Mouse (Mus musculus) heart, adult 8-10 months (tissue): ENCODE data around the gene 1700013G24Rik. TPM values are rescaled to one million over a fixed set of nuclear protein-coding genes. Genes with fewer than 3 reads are reported as not detected.
"Not testable (repeated sequence)": the region's sequence is repeated elsewhere in the genome, so short reads cannot be mapped to it uniquely, and the experiment has no call there.

Experiments
- DNase-seq: peaks from one replicate; pipeline ENCODE4 v3.0.0; 2022; ENCODE audit warnings: low spot score
- total RNA-seq, 4 experiments: library from RNA; stranded (reverse); gene quantifications; 2 replicates each; pipeline ENCODE4 v1.2.4; 2022

The 1700013G24Rik gene
- not detected for total RNA-seq

DNA sequence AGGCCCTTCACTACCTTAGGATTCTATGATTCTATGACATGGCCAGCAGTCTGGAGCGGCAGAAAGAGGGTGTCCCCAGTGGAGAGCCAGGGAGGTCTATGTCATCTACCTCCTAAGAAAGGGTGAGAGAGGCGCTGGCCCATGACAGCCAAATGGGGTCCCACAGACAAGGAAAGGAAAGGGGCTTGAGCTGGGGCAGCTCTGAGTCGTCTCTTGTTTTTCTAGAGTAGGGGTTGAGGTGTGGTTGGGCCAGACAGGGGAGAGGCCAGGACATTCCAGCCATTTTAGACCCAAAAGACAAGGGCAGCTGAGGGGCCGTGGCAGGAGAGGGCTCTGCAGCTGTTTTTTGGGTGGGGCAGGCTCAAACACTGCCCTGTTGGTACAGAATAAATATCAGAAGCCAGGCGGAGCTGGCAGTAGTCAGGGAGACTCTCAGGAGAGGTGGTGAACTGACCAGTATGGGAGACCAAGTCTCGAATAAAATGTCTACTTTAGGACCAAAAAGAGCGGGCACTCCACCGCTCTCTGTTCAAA lies at the start of gene 1700013G24Rik:
TSS of gene 1700013G24Rik (plus strand) at position 51 of the 534 bp plus-strand sequence.
- no peak for DNase-seq

GRCm38 (mm10) chr4:137405571-137405970 lies 47.5 kb upstream of the 1700013G24Rik start:
- DNase-seq = no peak

DNA sequence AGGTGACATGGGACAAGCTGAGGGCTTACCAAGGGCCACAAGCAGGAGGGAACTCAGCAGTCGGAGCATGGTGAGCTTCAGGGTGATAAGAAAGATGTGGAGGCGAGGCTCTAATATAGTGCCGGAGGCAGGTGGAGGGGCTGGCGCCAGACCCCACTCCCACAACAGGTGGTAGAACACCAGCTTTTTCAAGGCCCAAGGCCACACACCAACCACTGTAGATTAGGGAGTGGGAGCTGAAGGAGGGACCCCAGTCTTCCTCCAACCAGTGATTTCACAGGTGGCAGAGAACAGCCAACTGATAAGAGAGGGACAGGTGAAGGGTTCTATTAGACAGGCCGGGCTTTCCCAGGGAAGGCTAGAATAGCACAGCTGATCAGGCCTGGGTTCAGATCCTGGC lies 43.4 kb upstream of the 1700013G24Rik start, which contains the start of gene Cela3a:
TSS of gene Cela3a (minus strand) at position 101 of the 400 bp plus-strand sequence.
- DNase-seq = no peak

- DNase-seq = not testable (repeated sequence)
These were observed 40.8 kb upstream of the 1700013G24Rik start for GRCm38 (mm10) chr4:137412185-137412709.

- DNase-seq = no peak
These were observed 38.1 kb upstream of the 1700013G24Rik start for GRCm38 (mm10) chr4:137414936-137415335.

DNA sequence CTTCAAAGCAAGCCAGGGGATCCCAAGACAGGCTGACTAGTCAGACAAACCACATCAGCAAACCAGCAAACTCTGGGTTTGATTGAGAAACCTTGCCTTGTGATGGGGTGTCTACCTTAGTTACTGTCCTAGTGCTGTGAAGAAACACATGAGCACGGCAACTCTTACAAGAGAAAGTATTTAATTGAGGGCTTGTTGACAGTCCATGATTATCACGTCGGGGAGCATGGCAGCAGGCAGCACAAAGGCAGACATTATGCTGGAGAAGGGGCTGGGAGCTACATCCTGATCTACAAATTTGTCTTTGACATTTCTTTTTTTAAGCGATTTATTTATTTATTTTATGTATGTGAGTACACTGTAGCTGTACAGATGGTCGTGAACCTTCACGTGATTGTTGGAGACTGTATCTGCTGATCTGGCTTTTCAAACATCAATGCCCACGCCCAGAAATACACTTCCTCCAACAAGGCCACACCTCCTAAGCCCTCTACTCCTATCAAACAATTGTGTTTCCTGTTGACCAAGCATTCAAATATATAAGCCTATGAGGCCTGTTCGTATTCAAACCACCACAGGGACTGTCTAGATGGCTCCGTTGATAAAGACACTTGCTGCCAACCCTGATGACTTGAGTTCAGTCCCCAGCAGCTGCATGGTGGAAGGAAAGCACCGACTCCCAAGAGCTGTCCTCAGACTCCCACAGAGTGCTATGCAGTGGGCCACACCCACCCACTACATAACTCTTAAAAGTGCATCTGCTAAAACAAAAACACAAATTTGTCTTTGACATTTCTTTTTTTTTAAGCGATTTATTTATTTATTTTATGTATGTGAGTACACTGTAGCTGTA lies 35.1 kb upstream of the 1700013G24Rik start:
- no peak for DNase-seq

GRCm38 (mm10) chr4:137430502-137430901 lies 22.6 kb upstream of the 1700013G24Rik start, which contains the start of gene Cela3b:
Gene Cela3b, minus strand, starts transcription at chr4:137430540.
- DNase-seq = no peak

DNA sequence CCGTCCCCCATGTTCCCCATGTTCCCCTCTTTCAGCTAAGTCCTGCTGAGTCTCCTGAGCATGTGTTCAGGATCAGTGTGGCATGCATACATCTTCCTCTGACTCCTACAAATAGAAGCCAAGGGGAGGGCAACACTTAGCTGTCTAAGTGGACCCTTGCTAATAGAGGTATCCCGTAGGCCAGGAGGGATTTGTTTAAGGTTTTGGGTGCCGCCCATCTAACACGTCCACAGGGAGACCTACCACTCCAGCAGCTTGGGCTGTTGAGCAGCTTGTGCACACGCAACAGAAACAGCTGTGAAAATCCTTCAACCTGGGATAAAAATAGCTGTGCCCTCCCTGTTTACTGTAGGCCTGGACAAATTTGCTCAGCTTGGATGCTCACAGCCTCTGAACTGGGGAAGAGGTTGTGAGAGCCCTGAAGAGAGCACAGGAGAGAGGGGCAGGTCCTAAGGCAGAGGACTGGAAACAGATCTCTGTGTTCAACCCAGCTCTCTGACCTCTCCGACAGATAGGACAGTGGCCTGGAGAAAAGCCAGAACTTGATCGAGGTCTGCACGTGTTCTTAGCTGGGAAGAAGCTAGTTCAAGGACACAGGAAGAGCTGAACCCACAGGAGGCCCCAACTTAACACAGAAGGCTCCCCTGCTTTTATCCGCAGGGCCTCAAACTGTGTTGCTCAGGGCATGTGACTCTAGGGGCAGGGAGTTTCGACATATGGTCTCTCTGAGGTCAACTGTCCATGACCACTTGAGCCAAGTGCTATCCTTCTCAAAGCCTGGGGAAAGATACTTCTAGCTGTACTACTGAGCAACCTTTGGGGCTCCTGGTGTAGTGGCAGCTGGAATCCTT lies 20.2 kb upstream of the 1700013G24Rik start:
- DNase-seq = not testable (repeated sequence)

- DNase-seq = no peak
These were observed 16.0 kb upstream of the 1700013G24Rik start for GRCm38 (mm10) chr4:137436979-137437669.

DNA sequence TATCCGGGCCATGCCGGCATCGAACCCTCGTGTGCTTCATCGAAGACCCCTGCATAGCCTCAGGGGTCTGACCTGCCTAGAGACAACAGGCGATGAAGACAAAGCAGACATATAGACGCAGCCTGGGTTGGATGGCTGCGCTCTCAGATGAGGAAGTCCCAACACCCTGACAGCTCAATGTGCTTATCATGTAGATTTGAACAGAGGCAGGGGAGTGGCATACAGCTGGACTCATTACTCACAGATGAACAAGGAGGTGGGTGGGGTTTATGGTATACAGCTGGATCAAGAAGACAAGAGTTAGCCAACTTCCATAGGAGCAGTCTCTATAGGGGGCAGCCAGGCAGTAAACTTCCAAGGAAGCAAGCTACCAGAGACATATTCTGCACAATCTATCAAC lies 14.2 kb upstream of the 1700013G24Rik start:
- DNase-seq = no peak

DNA sequence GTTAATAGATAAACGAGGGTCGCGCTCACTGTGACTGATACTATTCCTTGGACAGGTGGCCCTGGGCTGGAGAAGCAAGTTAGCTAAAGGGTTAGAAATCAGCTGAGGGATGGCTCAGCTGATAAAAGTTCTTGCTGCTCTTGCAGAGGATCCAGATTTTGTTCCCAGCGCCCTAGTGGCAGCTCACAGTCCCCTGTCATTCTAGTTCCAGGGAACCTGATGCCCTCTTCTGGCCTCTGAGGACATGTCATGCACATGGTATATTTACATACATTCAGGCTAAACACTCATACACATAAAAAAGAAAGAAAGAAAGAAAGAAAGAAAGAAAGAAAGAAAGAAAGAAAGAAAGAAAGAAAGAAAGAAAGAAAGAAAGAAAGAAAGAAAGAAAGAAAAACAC lies 11.8 kb upstream of the 1700013G24Rik start:
- DNase-seq = no peak

- DNase-seq = peak; percentile 84
These were observed 9.5 kb upstream of the 1700013G24Rik start for GRCm38 (mm10) chr4:137443625-137444024.

DNA sequence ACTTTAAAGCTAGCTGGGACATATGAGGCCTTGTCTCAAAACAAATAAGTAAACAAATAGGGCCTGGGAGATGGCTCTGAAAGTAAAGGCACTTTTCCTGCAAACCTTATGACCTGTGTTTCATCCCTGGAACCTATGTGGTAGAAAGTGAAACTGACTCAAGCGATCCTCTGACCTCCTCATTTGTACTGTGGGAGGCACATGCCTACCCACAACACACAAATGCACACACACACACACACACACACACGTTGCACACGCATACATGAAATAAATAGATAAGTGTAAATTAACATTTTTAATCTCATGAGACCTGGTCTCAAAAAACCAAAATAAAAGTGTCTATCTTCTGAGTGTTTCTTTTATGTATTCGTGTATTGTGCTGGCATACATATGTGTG lies 7.2 kb upstream of the 1700013G24Rik start:
- no peak for DNase-seq

- peak; percentile 64 for DNase-seq
These were observed 5.5 kb upstream of the 1700013G24Rik start for GRCm38 (mm10) chr4:137447363-137448196.

- no peak for DNase-seq
These were observed 4.9 kb upstream of the 1700013G24Rik start for GRCm38 (mm10) chr4:137448197-137448596.

- no peak for DNase-seq
These were observed 4.4 kb upstream of the 1700013G24Rik start for GRCm38 (mm10) chr4:137448641-137449040.

GRCm38 (mm10) chr4:137449132-137449531 lies 4.0 kb upstream of the 1700013G24Rik start:
- DNase-seq = no peak

- peak; percentile 46 for DNase-seq
These were observed 3.4 kb upstream of the 1700013G24Rik start for GRCm38 (mm10) chr4:137449715-137450114.

GRCm38 (mm10) chr4:137452190-137452589 lies 894 bp upstream of the 1700013G24Rik start:
- no peak for DNase-seq

GRCm38 (mm10) chr4:137454582-137454981 lies 1.5 kb downstream of the 1700013G24Rik start:
- no peak for DNase-seq
